Mouse (Mus musculus): ENCODE results near the gene Styx. TPM values are rescaled to one million over a fixed set of nuclear protein-coding genes. Genes with fewer than 3 reads are reported as not detected.

Styx gene
- polyA plus RNA-seq, 1 experiment from 2014 or later = 57.5 TPM

DNA sequence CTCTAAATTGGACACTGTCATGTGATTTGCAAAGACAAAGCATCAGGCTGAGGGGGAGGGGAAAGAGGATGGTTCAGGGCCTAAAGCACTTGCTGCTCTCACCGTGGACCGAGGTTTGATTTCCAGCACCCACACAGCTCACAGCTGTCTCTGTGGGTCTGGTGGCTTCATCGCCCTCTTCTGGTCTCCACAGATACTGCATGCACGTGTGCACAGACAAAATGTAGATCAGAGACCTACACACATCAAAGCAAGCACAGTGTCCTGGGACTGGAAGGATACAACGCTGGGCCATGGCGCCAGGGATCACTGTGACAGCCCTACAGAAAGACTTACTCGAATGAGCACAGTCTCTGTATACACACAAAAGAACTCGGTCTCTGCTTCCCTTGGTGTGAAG, 118.6 kb downstream of the Styx start:
- H3K4me2 ChIP-seq (ENCODE audit: low read depth, low read length) = no peak overlapping the region
- no peak overlapping the region for H3K27ac ChIP-seq (ENCODE audit: low read length)
- H3K9me3 ChIP-seq (ENCODE audit: control insufficient read depth, low read length) = no peaks in the 10 kb centered on the region; the same call in 1 of the 2 replicates
- H3K9ac ChIP-seq (ENCODE audit: low read length) = no peak overlapping the region
- ATAC-seq (ENCODE audit: low read depth) = no peak
- peaks cover 9% of the 10 kb centered on the region for H3K4me1 ChIP-seq (replicated peaks; ENCODE audit: control insufficient read depth, insufficient read depth, low read length)
- no peak overlapping the region for H3K4me3 ChIP-seq (ENCODE audit: low read length)
- H3K36me3 ChIP-seq (ENCODE audit: control insufficient read depth, insufficient read depth, low read length) = peaks cover 60% of the 10 kb centered on the region
- WGBS = 93% methylated on average over 8 of the region's 8 CpGs
- H3K27me3 ChIP-seq (ENCODE audit: control insufficient read depth, insufficient read depth, low read depth, low read length) = no peaks in the 10 kb centered on the region

Small RNA genes within 50 kb of the gene (microRNA-seq; reads per million reads assigned to microRNA genes)
- not detected for gene Gm25353

Other genes starting within 250 kb of the Styx start
- gene Gpr137c, start 131.4 kb upstream of the Styx start, polyA plus RNA-seq (2015; fragmentation: Nextera tagmentation; extraction: Ambion mirVana) = 1.6 TPM in 2 replicates
- gene Txndc16, start 130.8 kb upstream of the Styx start, polyA plus RNA-seq (2015; fragmentation: Nextera tagmentation; extraction: Ambion mirVana) = 17.4 and 19.2 TPM in 2 replicates
- 29.8 and 31.1 TPM in 2 replicates for gene Ero1l, start 32.3 kb upstream of the Styx start, polyA plus RNA-seq (2015; fragmentation: Nextera tagmentation; extraction: Ambion mirVana)
- 147 and 150 TPM in 2 replicates for gene Psmc6, start 21.3 kb upstream of the Styx start, polyA plus RNA-seq (2015; fragmentation: Nextera tagmentation; extraction: Ambion mirVana)
- gene Gnpnat1, start 53.8 kb downstream of the Styx start, polyA plus RNA-seq (2015; fragmentation: Nextera tagmentation; extraction: Ambion mirVana) = 43.6 and 45.4 TPM in 2 replicates
- 276 and 304 TPM in 2 replicates for gene Fermt2, start 179.0 kb downstream of the Styx start, polyA plus RNA-seq (2015; fragmentation: Nextera tagmentation; extraction: Ambion mirVana)

All from lung, embryonic 16.5 days (tissue).